Mouse (Mus musculus): ENCODE results near the gene Aprt.

Aprt gene

DNA sequence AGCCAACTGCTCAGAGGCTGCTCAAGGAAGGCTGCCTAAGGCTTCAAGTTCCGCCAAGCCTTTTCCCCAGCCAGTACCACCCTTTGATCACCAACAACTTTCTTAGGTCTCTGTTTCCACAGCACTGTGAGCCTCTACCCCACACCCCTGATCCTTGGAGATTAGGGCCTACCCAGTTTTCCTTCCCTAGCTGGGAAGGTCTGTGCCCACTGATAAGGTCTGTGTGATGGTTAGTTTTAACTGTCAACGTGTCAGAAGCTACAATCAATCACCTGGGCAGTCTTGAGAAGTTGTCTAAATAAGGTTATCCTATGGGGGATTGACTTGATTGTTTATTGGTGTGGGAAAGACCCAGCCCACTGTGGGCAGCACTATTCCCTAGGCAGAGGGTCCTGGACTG lies 38.9 kb downstream of the Aprt start:
- in situ Hi-C loops (cut with MseI, MboI): no loop called here

DNA sequence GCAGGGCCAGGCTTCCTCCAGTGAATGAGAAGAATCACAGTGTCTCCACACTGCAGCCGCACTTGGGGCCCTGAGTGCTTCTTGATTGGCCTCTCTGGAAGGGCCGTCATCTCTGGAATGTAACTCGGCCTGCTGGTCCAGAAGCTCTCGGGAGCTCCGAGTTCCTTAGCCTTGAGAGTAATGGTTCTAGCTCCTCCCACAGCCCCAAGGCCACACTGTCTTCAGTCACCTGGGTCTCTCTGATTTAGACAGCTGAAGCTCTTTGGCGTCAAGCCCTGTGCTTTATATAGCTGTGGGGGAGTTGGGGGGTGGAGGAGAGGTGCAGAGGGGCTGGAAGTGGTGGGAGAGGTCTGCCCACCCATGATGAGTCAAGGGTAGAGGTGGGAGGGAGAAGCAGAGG lies 39.7 kb downstream of the Aprt start:
- in situ Hi-C loops (cut with MseI, MboI): no loop called here

- in situ Hi-C loops (cut with MseI, MboI): no loop called here
Measured at GRCm38 (mm10) chr8:122531312-122531711, 45.4 kb downstream of the Aprt start.

DNA sequence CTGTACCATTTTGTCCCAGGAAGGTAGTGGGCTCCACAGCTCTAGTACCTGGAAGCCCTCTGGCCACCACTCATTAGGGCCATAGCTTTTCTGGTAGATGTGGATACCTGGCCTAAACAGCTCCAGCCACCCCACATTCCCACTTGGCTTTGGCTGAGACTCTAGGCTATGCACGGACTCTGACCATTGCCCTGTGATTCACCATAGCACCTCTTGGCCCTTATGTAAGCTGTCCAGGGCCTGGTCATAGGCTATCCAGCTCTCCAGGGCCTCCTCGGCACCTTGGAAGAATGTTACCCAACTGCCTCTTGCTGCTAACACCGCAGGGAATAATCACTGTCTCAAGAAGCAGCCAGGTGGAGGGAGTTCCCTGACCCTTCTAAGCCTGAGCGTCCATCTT lies 47.5 kb downstream of the Aprt start:
- in situ Hi-C loops (cut with MseI, MboI): no loop called here

- in situ Hi-C loops (cut with MseI, MboI): no loop called here
Measured at GRCm38 (mm10) chr8:122527937-122528336, 48.8 kb downstream of the Aprt start.

DNA sequence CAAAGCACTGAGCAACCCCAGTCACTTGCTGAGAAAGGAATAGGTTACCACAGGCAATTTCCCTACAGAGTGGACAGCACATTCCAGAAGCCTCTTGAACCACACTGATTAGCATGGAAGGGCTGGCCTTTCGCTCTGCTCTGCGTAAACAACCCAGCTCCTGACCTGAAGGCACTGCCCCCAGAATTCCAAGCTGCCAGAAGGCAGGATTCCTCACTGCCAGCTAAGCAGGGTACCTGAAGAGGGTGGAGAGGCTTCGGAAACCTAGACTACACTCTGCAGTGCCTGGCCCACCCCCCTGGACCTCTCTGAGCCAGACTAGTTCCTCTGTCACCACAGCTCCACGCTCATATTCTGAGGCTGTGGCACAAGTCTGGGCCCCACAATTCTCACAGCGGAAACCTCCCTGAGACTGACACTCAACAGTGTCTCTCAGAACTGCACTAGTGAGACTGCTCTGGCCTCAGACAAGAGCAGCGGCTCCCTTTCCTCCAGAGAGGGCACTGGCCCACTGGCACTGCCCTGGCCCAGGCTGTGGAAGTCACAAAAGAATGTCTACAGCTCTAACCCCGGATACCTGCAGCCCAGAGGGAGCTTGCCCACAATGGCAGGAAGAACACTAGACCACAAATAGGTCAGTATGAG lies 50.1 kb downstream of the Aprt start:
- in situ Hi-C loops (cut with MseI, MboI): no loop called here

GRCm38 (mm10) chr8:122526084-122526483 lies 50.6 kb downstream of the Aprt start:
- in situ Hi-C loops (cut with MseI, MboI): no loop called here

- in situ Hi-C loops (cut with MseI, MboI): no loop called here
Measured at GRCm38 (mm10) chr8:122525004-122525403, 51.7 kb downstream of the Aprt start.

All from mouse trophoblast stem cell (cell line).